Mouse (Mus musculus): ENCODE results near the gene Slc17a4. TPM values are rescaled to one million over a fixed set of nuclear protein-coding genes. Genes with fewer than 3 reads are reported as not detected.
A peak's percentile ranks its signal among the peaks of the same experiment; 100 is the strongest.

Gene Slc17a4
- total RNA-seq, 2 experiments from 2014 or later, result not detected

- no peak for DNase-seq (ENCODE audit: low spot score in 2 of 2)
Measured at GRCm38 (mm10) chr13:23892592-23893268, 22.1 kb downstream of the Slc17a4 start.

- no peak for DNase-seq (ENCODE audit: low spot score in 2 of 2)
Measured at GRCm38 (mm10) chr13:23889011-23889605, 25.7 kb downstream of the Slc17a4 start.

- no peak for DNase-seq (ENCODE audit: low spot score in 2 of 2)
Measured at GRCm38 (mm10) chr13:23887026-23887725, 27.6 kb downstream of the Slc17a4 start.

DNA sequence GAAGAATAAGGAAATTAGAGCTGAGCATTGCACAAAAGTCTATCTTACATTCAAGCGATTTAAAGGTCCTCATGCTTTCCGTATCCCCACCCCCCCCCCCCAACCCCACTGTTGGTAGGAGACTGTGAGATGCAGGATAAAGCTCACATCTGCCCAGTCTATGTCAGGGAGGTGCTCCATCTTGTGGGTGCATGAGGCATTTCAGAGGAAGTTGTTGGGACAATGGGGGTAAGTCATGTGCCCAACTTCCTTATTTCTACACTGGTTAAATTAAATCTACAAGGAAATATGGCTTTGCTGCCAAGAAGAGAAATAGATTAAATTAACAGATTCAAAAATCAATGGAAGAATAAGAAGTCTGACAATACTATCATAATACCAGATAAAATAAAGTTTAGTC is 29.3 kb downstream of the Slc17a4 start:
- DNase-seq (ENCODE audit: low spot score in 2 of 2), result no peak

- DNase-seq (ENCODE audit: low spot score in 2 of 2), result no peak
Measured at GRCm38 (mm10) chr13:23879636-23880035, 35.2 kb downstream of the Slc17a4 start.

DNA sequence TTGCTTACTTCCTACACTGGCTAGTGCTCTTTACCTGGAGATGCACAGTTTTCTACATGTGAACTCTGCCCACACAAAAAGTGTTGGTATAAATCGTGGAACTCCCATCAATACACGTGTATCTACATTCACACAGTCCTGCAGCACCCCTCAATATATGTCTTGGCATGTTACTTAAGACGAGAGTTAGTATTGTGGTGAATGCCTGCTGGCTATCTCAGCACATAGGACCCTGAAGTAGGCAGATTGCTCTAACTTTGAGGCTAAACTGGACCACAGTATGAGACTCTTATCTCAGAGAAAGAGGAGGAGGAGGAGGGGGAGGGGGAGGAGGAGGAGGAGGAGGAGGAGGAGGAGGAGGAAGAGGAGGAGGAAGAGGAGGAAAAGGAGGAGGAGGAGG is 35.7 kb downstream of the Slc17a4 start:
- DNase-seq (ENCODE audit: low spot score in 2 of 2), result no peak

DNA sequence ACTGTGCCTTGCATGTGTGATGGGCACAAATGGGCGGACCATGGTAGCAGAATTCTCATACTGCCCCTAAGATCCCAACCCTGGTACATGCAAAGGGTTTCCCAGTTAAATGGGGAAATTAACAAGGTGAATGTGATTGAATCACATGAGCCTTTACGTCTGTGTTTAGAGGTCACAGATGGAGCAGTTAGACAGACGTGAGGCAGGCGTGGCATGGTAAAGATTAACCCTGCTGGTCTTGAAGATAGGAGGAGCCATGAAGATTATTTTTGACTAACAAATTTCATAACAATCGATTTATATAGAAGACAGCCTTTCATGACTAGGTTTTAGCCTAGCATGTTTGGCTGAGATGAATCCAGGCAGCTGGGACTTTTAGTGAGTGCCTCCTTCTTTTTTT is 41.7 kb downstream of the Slc17a4 start:
- no peak for DNase-seq (ENCODE audit: low spot score in 2 of 2)

- DNase-seq (ENCODE audit: low spot score in 2 of 2), result no peak
Measured at GRCm38 (mm10) chr13:23869996-23870395, 44.8 kb downstream of the Slc17a4 start.

DNA sequence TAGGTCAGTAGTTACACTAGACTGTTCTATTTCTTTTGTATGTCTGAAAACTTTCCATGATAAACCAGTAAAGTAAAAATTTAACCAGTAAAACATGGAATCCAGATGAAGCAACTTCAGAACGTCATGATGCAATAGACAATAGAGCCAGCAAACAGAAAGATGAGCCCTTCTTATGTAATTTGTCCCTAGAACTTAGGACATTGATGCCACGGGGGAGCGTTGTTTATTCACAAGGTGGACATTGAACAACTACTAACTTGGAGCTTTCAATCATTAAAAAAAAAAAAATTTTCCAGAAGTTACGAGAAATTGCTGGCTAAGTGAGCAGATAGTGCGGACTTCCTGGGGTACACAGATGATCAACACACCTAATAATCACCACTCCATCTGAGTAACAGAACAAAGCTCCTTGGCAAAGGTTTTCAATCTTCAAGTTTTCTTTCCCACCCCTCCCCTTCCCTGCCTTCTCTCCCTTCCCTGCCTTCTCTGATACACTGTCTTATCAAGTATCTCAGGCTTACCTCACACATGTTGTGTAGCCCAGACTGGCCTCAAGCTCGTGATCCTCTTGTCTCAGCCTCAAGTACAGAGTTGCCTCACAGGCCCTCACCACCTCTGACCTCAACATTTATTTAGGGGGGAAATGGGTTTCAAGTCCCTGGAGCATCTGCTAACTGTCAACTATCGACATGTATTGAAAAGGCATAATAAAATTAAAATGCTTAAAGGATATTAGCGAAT is 45.8 kb downstream of the Slc17a4 start:
- no peak for DNase-seq (ENCODE audit: low spot score in 2 of 2)

DNA sequence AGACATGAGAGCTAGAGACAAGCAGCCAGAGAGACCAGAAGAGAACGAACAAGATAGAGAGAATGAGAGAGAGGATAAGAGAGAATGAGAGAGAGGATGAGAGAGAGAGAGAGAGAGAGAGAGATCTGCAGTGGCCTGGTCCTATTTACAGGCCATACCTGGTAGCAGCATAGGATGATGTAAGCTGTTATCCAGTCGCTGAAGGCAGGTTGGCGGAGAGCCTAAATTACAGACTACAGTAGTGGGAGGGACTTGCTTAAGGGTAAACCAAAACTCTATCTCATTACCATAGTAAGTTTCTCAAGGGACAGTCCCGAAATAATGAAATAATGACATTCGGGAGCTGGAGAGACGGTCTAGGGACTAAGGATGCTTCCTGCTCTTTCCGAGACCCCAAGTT is 47.4 kb downstream of the Slc17a4 start, which contains the start of gene Slc17a1:
Gene Slc17a1 (plus strand): TSS at position 346 of the 400 bp plus-strand sequence.
- DNase-seq (ENCODE audit: low spot score in 2 of 2), result no peak

DNA sequence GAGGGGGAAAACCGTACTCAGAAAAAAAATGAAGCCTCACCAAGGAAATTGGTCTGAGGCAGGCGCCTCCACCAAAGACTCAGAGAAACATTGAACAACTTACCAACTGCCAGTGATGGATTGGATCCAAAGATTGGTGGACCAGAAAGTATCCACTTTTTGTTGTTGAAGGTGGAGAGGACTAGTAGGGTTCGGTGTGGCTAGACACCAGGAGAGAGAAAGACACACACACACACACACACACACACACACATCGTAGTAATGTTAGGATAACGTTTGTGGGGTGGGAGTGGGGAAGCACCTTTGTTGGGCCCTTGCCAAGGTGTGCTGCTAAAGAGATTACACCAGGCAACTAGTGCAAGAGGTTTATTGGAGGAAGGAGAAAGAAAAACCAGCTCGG is 47.8 kb downstream of the Slc17a4 start:
- DNase-seq (ENCODE audit: low spot score in 2 of 2), result no peak

DNA sequence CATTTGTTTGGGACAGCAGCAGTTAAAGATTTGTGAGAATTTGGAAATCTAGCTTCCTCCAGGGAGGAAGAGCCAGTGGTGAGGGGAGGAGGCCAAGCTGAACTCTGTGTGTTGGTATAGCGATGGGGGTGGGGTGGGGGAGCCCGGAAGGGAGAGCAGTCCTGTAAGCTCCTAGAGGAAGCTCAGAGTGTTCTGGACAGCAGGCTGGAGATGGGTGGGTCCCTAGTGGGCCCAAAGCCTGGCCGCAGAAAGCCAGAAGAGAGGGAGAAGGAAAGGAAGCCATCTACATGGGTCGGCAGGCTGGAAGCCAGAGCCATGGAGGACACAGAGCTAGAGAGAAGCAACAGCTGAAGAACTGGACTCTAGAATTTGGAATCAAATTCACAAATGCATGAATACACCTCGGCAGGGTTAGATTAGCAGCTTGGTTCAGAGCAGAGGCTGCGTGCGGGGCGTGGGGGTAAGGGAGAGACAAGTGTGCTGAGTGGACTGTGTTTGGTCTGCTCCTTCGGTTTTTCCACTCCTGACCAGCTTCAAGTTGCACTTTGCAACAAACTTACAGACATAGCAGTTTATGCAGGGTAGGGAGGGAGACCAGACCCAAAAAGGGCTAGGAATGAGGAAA is 48.6 kb downstream of the Slc17a4 start:
- DNase-seq (ENCODE audit: low spot score in 2 of 2), result no peak

- DNase-seq (ENCODE audit: low spot score in 2 of 2), result no peak
Measured at GRCm38 (mm10) chr13:23864711-23865110, 50.1 kb downstream of the Slc17a4 start.

DNA sequence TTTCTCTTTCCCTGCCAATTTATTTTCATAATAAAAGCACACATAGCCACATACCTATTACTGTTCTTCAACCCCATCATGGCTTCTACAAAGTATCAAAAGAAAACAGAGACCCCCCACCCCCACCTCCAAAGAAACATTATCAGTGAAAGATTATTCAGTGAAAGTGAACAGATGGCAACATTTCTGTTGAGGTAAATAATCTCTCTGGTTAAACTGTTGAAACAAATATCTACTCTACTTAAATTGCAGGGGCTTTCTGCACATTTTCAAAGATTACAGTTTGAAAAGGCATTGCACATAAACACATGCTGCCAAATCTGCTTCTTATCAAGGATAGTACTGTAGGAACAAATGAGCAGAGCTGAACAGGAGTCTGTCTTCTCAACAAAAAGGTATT is 53.0 kb downstream of the Slc17a4 start:
- no peak for DNase-seq (ENCODE audit: low spot score in 2 of 2)

- DNase-seq (ENCODE audit: low spot score in 2 of 2), result no peak
Measured at GRCm38 (mm10) chr13:23856401-23856800, 58.4 kb downstream of the Slc17a4 start.

- DNase-seq (ENCODE audit: low spot score in 2 of 2), result peak in 1 of 2 experiments; percentile 39
Measured at GRCm38 (mm10) chr13:23849299-23849698, 65.5 kb downstream of the Slc17a4 start.

Small RNA genes within 50 kb of the gene (microRNA-seq; reads per million reads assigned to microRNA genes)
- gene Gm44344, result 0 reads per million in 2 experiments

Other genes with a start within 250 kb of the Slc17a4 start
- 1 to 10 TPM; 2.3 to 3.4 TPM for gene Hist1h2ac, start 231.1 kb downstream of the Slc17a4 start, total RNA-seq (2021)
- gene Hist1h2bc, start 230.8 kb downstream of the Slc17a4 start, total RNA-seq (2021), result 10 to 100 TPM; 53.5 to 63.1 TPM
- gene Hist1h1t, start 219.2 kb downstream of the Slc17a4 start, total RNA-seq (2021), result not detected
- gene Hist1h4c, start 216.6 kb downstream of the Slc17a4 start, total RNA-seq (2021), result 100 to 1,000 TPM; 104 to 112 TPM
- gene Hfe, start 204.2 kb downstream of the Slc17a4 start, total RNA-seq (2021), result 1 to 10 TPM; 4.1 to 4.2 TPM
- 10 to 100 TPM; 47.0 to 47.3 TPM for gene Hist1h1c, start 176.2 kb downstream of the Slc17a4 start, total RNA-seq (2021)
- under 1 TPM; 0.62 to 0.63 TPM for gene Hist1h3c, start 169.4 kb downstream of the Slc17a4 start, total RNA-seq (2021)
- 10 to 100 TPM; 15.7 to 19.5 TPM for gene Hist1h2bb, start 168.3 kb downstream of the Slc17a4 start, total RNA-seq (2021)
- 10 to 100 TPM; 28.1 to 35.2 TPM for gene Hist1h2ab, start 163.9 kb downstream of the Slc17a4 start, total RNA-seq (2021)
- gene Hist1h3b, start 162.7 kb downstream of the Slc17a4 start, total RNA-seq (2021), result 1 to 10 TPM; 7.6 to 9.4 TPM
- gene Hist1h4b, start 158.0 kb downstream of the Slc17a4 start, total RNA-seq (2021), result 10 to 100 TPM; 73.0 to 74.7 TPM
- 10 to 100 TPM; 42.9 to 49.4 TPM for gene Hist1h4a, start 153.8 kb downstream of the Slc17a4 start, total RNA-seq (2021)
- 10 to 100 TPM; 27.5 to 33.9 TPM for gene Hist1h3a, start 152.6 kb downstream of the Slc17a4 start, total RNA-seq (2021)
- gene Hist1h1a, start 151.3 kb downstream of the Slc17a4 start, total RNA-seq (2021), result 10 to 100 TPM; 15.7 to 16.5 TPM
- not detected for gene Trim38, start 145.1 kb downstream of the Slc17a4 start, total RNA-seq (2021)
- not detected for gene Slc17a2, start 108.0 kb downstream of the Slc17a4 start, total RNA-seq (2021)
- not detected for gene Slc17a3, start 75.6 kb downstream of the Slc17a4 start, total RNA-seq (2021)
- gene Slc17a1, start 47.3 kb downstream of the Slc17a4 start, total RNA-seq (2021), result not detected
- gene Hist1h2ba, start 19.1 kb upstream of the Slc17a4 start, total RNA-seq (2021), result not detected
- not detected for gene Hist1h2aa, start 19.5 kb upstream of the Slc17a4 start, total RNA-seq (2021)
- gene Scgn, start 76.2 kb upstream of the Slc17a4 start, total RNA-seq (2021), result 1 to 10 TPM; 1.7 to 3.6 TPM

All from layer of hippocampus, adult 18-20 months (tissue).